Mouse (Mus musculus) lung, postnatal 25 days (tissue): ENCODE data around the gene Agps.
"Not testable (repeated sequence)": the region's sequence is repeated elsewhere in the genome, so short reads cannot be mapped to it uniquely, and the experiment has no call there.

Experiments
- DNase-seq: peaks from one replicate; pipeline ENCODE4 v3.0.0; 2022; ENCODE audit warnings: low spot score

Agps gene

DNA sequence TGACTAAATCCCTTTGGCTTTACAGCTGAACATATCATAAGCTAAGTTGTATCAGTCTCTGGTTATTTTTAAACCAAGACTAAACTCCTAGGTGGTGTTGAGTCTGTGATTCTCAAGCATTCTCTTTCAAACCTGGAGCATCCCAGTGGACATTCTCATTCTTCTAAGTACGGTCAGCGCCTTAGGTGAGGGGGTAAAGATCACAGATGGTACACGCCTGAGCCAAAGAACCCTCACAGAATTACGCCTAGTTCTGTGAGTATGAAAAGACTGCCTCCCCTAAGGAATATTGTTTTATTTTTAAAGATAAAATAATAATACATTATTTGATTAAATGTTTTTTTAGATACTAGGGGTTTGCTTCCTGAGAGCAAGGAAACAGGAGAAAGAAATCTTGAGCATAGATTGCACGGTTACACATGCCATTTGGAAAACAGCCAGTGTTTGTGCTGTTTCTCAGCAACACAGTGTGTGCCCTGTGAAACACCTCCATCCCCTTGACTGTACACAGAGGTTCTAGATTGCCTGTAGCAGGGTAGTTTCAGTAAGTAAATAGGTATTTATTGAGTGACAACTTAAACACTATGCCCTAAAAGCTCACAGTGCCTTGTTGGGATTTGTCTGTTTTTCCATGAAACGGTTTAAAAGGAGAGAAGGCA lies 97.9 kb downstream of the Agps start:
- peak; percentile 12 for DNase-seq

DNA sequence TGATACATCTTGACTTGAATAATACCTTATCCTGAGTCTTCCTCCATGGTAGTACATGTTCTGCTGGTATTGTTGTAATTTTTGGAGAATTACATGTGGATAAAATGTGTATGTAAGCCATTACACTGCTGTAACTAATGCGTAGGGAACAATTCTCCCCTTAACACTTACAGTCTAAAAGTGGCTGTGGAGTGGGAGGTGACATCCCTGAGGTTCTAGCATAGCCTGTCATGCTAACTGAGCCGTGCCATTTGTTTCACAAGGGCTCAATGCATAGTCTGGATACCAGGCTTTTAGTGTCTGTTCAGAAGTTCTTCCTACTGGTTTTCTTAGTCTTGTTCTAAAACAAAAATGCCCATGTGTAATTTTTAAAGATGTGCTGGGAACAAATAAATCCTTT lies 99.0 kb downstream of the Agps start:
- DNase-seq = no peak

DNA sequence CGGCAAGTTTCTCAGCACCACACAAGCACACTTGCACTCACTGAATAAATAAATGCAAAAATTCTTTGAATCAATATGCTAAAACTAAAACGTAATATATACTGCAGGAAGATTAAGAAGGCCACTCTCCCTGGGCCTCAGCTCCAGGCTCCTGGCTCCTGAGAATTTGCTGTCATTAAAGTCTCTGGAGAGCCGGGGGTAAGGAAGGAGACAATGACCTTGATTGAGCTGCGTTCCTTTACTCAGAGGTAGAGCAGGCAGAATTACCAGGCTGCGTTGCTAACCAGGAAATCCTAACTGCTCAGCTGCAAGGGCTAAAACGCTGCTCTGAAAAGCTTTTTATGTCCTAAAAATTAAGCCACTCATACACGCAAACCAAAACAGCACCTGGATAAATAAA lies 101.6 kb downstream of the Agps start:
- no peak for DNase-seq

DNA sequence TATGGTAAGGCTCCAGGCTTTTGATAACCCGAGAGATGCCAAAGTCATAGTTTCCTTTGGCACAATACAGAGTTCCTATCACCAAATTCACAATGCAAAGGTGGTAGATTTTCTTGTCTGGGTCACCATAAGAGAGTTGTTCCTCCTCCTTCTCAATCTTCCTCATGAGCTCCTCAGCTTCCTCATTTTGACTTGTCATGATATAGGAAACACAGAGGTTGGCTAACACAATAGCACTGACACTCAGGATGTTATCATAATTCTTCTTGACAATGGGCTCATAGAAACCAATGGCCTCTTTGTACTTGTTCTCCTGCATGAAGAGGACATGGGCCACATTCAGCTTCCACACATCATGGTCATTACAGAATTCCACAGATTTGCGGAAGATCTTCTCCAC lies 104.7 kb downstream of the Agps start:
- not testable (repeated sequence) for DNase-seq

DNA sequence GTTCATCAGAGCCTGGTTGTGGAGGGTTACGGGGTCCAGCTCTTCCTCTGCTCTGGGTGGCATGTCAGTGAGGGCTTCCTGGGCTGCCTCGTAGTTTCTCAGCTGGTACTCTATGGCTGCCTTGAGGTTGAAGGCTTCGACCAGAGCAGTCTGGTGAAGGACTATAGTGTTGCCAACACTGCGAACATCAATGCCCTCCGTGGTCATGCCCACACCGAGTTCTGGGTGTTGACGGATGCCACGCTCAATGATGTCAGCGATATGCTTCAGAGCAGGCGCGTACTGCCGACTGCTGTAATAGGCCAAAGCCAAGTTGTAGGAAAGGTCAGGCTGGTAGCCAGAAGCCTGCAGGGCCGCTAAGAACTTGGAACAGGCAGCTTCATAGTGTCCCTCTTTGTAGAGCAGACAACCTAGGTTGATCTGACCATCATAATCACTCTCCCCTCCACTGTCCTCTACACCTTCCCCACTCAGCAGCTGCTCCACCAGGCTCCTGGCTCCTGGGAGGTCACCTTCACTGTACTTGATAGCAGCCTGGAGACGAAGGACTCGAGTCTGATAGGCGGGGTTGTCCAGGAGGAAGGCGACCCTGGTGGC lies 105.6 kb downstream of the Agps start:
- DNase-seq = not testable (repeated sequence)

DNA sequence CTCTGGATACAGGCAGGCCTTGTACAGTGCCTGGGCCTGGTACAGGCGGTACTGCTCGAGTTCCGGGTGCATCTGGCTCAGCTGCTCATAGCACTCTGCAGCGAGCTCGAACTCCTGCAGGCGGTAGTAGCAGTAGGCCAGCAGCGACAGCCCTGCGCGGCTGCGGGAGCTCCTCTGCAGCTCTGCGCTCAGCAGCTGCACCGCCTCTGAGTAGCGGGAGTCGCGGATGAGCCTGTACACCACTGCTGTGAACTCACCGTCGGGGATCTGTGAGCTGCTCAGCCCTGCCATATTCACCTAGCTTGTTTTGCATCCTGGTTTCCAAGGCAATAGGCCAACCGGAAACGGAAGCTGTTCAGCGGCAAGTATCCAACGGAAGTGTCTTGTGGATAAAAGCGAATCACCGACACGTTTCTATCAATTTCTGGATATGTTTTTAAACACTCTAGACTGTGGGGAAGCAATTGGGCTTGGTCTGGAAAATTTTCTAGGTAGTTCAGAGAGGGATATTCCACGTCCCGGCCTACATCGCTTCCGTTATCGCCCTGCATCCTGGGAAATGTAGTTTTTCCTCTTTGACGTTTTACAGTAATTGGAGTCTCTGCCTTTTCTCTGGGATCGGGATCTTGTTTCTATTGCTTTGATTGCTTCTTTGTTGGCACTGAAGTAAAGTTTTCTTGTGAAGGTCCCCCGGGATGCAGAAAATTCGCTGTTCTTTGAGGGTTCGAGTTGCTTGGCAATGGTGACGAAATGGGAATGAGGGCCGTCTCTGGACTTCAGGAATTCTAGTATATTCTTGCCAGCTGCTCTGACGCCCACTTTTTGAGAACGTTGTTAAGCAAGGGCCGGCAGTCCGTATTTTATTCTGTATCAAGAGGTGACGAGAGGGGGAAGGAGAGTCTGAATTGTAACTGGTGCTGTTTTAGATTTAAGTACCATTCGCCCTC lies 106.4 kb downstream of the Agps start, which contains the start of gene Ttc30b:
Gene Ttc30b, minus strand, starts transcription at position 469 of the 947 bp plus-strand sequence.
- peak; percentile 80 for DNase-seq

DNA sequence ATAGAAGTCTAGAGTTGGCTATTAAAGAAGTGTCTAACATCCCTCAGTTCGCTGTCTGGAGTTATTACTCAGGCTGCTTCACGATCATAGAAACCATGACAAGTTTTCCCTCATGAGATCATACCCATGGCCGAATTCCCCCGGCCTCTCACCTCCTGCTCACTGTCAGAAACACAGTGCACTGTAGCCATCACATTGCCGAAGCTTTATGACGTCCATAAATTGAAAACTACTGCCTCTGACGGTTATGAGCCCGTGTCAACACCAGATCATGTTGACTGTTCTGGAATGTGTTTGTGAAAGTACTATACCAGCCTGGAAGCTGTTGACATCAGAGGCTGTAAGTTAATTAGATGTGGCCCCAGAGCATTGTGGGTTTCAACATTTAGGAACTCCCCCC lies 118.7 kb downstream of the Agps start:
- DNase-seq = no peak

DNA sequence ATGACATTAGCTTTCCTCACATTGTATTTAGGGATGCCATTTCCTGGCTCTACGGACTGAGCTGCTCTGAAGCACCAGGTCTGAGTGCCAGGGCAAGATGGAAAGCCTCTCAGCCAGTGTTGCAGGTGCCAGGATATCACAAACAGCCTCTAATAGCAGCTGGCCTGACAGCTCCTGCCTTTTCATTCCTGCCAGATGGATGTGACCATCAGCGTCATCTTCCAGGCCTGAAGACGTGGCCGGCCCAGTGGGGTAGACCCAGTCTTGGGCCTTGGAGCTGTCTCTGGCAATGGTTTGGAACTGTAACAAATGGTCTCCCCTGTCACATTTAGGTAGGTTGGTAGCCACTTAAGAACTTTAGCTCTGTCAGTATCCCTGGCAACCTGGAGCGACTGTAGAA lies 121.3 kb downstream of the Agps start:
- no peak for DNase-seq

DNA sequence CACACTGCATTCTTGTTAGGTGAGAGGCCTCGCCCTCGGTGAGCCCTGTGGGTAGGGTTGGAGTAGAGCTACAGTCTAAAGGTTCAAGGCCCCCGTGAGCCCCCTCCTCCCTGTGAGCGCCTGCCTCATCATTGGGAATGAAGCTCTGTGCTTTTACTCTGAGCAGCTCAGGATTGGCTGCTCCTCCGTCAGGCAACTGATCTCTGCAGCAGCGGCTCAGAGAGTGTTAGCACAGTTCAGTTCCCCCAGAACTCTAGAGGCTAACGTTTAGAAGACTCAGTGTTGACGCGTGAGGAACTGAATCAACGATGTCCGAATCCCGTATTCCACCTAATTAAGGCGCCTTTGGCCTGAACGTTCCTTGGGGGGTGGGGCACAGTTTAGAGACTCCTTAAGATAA lies 123.7 kb downstream of the Agps start:
- DNase-seq = no peak

DNA sequence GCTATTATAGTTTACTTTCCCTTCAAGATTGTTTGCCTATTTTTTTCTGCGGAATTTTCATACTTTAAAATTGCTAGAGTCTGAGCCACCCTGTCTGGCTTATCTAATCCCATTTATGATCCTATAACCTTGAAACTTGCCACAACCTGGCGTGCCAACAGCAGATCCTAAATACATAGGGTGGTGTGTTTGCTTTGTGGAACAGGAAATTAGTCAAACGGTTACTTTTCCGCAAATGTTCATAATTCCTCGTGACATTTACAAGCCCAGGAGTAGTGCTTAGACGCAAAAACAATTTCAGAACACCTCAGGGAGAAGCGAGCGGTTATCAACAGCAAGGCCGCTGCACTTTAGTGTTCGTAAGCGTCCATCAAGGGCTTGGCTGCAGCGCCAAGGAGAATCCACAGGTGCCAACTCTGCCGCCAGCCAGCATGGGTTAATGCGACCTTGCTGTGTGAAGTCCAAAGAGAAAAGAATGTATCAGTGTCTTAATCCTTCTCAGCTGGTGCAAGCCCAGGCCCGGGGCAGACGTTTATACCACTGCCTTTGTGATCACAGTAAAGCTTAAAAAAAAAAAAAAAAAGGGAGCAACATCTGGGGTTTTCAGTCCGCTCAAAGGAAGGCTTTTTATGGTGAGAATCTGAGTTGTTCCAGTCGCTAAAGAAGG lies 127.3 kb downstream of the Agps start:
- no peak for DNase-seq

DNA sequence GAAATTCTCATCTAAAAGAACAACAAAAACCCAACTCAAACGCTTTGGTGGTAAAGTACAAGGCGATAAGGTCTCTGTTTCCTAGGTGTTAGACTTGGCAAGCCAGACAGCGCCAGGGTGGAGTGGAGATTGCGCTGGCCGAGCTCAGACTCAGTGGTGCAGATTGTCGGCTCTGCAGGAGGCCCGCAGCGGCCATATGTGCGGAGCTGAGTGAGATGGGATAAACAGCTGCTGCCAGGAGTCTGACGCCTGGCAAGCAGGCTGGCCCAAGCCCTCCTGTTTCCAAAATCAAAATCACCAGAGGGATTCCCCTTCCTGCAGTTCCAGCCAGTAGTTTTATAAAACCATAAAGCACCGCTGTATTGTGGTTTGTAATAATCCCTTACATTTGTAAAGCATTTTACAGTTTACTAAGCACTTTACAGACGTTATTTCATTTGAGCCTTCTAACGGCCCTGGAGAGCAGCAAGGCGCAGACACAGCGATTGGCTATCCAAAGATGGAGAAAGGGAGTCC lies 127.9 kb downstream of the Agps start:
- no peak for DNase-seq

DNA sequence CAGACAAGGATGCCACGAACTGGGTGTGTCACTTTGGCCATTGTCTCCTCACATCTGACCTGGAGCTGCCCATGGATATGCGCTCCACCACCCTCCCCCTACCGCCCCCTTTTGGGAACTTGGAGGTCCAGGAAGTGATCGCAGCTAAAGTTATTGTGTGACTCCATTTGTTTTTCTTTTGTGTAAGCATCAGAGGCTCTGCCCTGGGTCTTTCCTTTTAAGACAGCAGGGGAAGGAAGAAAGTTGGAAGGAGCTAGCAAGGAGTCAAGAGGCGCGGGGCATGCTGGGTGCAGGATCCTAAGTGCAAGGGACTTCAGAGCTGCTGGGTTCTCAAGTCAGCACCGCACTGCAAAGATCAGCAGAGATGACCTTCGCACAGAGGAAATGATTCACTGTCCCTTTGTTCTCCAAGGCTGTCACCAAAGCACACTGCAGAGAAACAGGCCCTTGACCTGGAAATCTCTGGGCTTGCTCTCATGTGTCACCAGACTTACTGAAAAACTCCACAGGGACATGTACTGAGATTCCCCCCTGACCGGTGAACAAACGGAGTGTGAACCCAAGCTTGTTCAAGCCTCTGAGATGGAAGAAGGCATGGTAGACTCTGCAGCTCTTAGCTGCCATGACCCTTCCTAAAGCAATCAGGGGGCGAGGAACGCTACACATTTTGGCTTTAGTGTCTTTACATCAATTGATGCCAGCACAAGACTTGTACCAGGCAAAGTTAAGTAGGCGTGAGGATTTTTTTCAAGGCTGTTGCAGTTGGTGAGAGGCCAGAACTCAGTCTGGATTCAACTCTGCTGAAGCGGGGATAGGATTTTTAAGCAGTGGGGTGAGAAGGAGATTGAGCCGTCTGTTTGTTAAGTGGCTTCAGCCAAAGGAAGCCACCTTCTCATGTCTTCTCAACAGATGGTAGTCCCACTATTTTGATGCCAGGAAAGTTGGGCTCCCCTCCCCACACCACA lies 128.7 kb downstream of the Agps start:
- DNase-seq = peak; percentile 53

DNA sequence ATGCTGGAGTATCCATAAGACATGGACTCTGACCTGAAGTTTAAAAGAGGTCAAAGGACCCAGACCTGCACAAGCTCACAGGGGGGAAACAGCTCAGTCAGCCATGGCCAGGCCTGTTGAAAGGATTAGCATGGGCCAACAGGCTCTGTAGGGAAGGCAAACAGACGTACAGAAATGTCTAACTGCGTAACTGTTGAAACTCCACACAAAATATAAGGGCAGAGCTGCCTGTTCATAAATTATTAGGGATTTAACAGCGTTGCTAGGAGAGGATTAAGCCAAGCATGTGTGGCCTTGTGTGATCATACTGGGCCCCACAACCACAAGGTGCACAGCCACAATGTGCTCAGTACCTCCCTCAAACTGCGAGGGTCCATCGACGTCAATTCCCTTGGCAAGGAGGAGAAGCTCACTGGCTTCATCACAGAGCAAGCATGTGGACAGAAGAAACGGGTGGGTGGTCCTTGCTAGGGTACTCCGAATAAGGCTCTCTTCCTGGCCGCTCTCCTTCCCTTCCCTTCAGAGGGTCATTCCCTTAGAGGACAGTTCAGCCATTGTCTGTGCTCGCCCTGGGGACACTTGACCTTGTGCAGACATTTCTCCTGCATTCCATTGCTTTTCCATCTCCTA lies 131.3 kb downstream of the Agps start:
- no peak for DNase-seq

DNA sequence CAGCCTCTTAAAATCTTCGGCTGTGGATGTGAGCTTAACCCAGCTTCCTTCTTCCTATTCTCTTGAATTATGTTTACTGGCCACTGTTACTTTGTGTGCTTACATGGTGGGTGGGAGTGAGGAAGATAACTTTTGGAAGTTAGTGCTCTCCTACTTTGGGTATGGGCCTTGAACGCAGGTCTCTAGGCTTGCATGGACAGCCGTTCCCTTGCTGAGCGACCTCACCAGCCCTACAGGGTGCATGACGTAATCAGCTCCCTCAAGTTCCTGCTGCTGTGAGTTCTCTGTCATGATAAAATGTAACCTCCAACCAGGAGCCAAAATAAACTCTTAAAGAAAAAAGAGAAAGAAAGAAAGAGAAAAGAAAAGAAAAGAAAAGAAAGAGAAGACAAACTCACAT lies 132.1 kb downstream of the Agps start:
- DNase-seq = no peak

DNA sequence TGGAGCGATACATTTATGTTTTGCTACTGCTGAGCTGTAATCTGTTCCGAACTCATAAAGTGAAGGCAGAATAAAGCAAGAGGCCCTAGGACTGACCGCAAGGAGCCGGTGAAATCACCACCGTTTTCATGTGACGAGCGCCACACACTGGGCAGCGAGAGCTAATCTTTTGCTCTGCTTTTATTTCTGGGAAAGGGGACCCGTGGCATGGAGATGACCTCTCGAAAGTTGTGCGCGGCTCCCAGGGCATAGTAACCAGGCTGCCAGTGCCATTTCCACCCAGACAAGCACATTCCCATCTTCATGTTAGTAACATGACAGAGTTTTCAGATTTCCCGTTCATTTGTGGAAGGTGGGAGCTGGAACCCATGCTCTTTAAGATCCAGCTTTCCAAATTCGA lies 132.5 kb downstream of the Agps start:
- peak; percentile 76 for DNase-seq

DNA sequence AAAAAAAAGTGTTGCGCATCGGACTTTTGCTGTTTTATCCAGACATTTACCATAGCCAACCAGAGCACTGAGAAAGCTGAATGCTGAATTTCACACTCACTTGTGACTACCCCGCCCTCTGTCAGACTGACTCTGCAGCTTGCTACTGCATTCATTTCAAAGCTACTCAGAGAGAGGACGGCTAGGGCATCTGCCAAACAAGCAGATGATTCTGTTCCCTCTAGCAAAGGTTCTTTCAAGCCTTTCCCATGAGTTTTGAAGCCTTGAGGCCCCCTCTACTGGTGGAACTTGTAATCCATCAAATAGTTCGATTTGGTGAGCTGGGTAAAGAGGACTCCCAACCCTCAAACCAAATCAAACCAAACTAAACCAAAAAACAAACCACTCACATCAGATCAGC lies 133.0 kb downstream of the Agps start:
- DNase-seq = peak; percentile 72

DNA sequence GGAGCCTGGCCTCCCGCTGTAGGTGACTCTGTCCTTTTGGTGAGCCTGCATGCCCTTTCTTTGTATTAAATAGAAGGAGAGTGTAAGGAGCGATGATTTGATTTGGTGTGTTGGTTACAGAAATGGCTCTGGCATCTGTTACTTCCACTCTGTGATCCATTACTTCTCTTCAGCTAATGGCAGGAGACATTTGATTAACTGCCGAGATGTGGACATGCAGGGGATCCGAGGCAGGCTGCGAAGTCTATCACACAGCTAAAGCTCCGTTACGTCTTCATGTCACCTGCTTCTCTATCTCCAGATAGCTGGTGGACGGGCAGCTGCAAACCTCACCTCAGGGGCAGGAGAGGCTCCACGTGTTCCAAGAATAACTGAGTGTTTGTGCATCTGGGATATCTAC lies 142.2 kb downstream of the Agps start:
- DNase-seq = no peak

DNA sequence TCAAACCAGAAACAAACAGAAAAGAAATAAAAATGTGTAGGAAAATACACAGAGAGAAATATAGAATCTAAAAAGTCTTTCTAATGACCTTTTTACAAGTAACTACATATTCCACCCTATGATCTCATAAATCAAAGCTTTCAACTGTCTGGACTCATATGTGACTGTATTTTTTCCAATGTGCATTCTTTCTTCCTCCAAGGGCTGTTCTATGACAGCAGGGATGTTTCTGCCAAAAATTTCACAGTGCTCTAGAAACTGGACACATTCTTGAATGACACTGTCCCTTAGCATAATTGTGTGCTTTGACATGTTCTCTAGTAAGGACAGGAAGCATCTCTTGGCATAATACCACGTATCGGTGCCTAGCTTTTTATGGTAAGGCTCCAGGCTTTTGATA lies 144.1 kb downstream of the Agps start:
- DNase-seq = not testable (repeated sequence)

DNA sequence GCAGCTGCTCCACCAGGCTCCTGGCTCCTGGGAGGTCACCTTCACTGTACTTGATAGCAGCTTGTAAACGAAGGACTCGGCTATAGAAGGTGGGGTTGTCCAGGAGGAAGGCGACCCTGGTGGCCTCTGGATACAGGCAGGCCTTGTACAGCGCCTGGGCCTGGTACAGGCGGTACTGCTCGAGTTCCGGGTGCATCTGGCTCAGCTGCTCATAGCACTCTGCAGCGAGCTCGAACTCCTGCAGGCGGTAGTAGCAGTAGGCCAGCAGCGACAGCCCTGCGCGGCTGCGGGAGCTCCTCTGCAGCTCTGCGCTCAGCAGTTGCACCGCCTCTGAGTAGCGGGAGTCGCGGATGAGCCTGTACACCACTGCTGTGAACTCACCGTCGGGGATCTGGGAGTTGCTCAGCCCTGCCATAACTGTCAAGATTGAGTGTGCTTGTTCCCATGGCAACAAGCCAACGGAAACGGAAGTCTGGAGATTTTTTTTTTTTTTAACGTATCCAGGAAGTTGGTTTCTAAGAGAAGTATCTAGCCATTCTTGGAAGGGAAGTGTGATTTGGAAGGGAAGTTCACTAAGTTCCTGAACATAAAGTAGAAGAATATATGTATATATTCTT lies 145.9 kb downstream of the Agps start, which contains the start of gene Ttc30a2:
Gene Ttc30a2, minus strand, starts transcription at position 419 of the 617 bp plus-strand sequence.
- peak; percentile 56 for DNase-seq
